Mouse (Mus musculus) forebrain, embryonic 11.5 days (tissue): Measurements from ENCODE around the gene Tgm3. TPM values are rescaled to one million over a fixed set of nuclear protein-coding genes. Genes with fewer than 3 reads are reported as not detected.

Source experiments
- ATAC-seq: fragments of 200-750 bp; cut with Nextera tagmentation; replicated peaks from 2 replicates; pipeline ENCODE4 v1.8.0; 2017; ENCODE audit warnings: moderate TSS enrichment; ENCODE audit not compliant: low FRiP score
- DNase-seq: peaks from one replicate; pipeline ENCODE4 v3.0.0-alpha.2; 2017; ENCODE audit warnings: low spot score
- H3K27ac ChIP-seq: fragments of 300-500 bp; sonication (generic); 2 replicates; pipeline ENCODE4 v1.5.1; 2014; ENCODE audit warnings: low read depth, low read length
- H3K27me3 ChIP-seq: fragments of 300-500 bp; sonication (generic); 2 replicates; pipeline ENCODE4 v1.6.1; 2014; ENCODE audit warnings: mild to moderate bottlenecking, low read length, mixed read lengths; ENCODE audit not compliant: control insufficient read depth, insufficient read depth
- H3K36me3 ChIP-seq: fragments of 300-500 bp; sonication (generic); 2 replicates; pipeline ENCODE4 v1.6.1; 2014; ENCODE audit warnings: mild to moderate bottlenecking, low read length, moderate library complexity, mixed read lengths; ENCODE audit not compliant: control insufficient read depth, insufficient read depth
- H3K4me1 ChIP-seq: fragments of 300-500 bp; sonication (generic); replicated peaks from 2 replicates; pipeline ENCODE4 v1.6.1; 2014; ENCODE audit warnings: low read length, mixed read lengths; ENCODE audit not compliant: control insufficient read depth, insufficient read depth
- H3K4me2 ChIP-seq: fragments of 300-500 bp; sonication (generic); 2 replicates; pipeline ENCODE4 v1.6.1; 2014; ENCODE audit warnings: low read depth, mild to moderate bottlenecking, low read length, moderate library complexity, mixed read lengths; ENCODE audit not compliant: severe bottlenecking
- H3K4me3 ChIP-seq: fragments of 300-500 bp; sonication (generic); 2 replicates; pipeline ENCODE4 v1.5.1; 2014; ENCODE audit warnings: low read depth, low read length
- H3K9ac ChIP-seq: fragments of 300-500 bp; sonication (generic); 2 replicates; pipeline ENCODE4 v1.6.1; 2014; ENCODE audit warnings: low read length
- H3K9me3 ChIP-seq: fragments of 300-500 bp; sonication (generic); 2 replicates; pipeline ENCODE4 v1.6.1; 2016; ENCODE audit warnings: low read length, mixed read lengths; ENCODE audit not compliant: control insufficient read depth
- WGBS: fragments of 180-500 bp; shearing (Covaris S2); extraction: QIAGEN DNeasy Blood & Tissue Kit; methylation state at CpG from one replicate; pipeline ENCODE4 v1.1.7; 2014; 5-methylcytosine and 5-hydroxymethylcytosine counted together
- polyA plus RNA-seq: library from polyadenylated mRNA; unstranded; fragments of >200 nt; fragmentation: Nextera tagmentation; extraction: Ambion mirVana; gene quantifications from 2 replicates; pipeline ENCODE4 v1.2.1, GENCODE M21; 2014

Tgm3 gene
- polyA plus RNA-seq = not detected in 2 replicates

DNA sequence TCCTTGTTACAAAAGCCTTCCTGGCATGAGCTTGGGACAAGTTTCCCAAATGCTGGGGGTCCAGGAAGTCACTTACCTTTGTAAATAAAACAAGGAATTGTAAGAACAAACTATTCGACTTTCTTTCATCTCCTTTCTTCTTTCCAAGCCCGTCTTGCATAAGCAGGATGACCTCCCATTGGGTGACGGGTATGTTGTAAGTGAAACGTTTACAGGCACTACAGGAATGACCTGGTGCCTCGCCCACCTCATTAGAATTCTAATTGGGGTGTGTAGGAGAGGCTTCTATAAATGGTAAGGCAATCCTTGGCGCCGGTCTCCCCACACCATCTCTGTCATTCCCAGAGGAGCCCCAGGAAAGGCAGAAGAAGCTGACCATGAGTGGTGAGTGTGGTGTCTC is at the start of gene Tgm3:
Gene Tgm3 (plus strand): TSS at position 324 of the 400 bp plus-strand sequence.
- Histone ChIP-seq H3K4me1 (no peaks in the 10 kb centered on the region), H3K27me3 (no peaks in the 10 kb centered on the region), H3K36me3 (no peaks in the 10 kb centered on the region), H3K4me3 (no peak within 1 kb of the TSS), H3K27ac (no peak within 1 kb of the TSS), H3K9me3 (no peaks in the 10 kb centered on the region), H3K9ac (no peak within 1 kb of the TSS), H3K4me2 (no peak within 1 kb of the TSS)
- no peak for DNase-seq
- no peak for ATAC-seq
- WGBS = 55% methylated on average over 7 of the region's 7 CpGs

DNA sequence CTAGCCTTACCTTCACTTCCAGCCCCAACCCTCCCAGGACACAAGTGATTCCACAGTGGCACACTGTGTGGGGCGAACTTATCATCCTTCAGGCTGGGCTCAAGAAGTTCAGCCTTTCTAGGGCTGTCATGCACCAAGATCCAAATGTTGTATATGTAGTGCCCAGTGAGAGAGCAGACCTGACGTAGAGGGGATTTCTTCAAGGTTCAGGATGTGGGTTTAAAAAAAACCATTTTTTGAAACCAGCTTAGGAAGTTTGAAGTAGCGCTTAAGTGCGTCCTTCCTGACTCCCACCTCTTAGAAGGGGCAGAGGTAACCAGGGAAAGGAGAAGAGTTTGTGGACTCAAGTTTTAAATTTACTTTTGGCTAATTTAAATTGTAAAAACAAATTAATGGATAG is 31.5 kb upstream of the Tgm3 start:
- Histone ChIP-seq H3K9ac (no peak overlapping the region), H3K4me3 (no peak overlapping the region), H3K9me3 (no peaks in the 10 kb centered on the region), H3K4me1 (no peaks in the 10 kb centered on the region), H3K36me3 (no peaks in the 10 kb centered on the region), H3K27ac (no peak overlapping the region), H3K27me3 (no peaks in the 10 kb centered on the region), H3K4me2 (no peak overlapping the region)
- DNase-seq (no peak), ATAC-seq (no peak)
- 88% methylated on average over 4 of the region's 4 CpGs for WGBS

DNA sequence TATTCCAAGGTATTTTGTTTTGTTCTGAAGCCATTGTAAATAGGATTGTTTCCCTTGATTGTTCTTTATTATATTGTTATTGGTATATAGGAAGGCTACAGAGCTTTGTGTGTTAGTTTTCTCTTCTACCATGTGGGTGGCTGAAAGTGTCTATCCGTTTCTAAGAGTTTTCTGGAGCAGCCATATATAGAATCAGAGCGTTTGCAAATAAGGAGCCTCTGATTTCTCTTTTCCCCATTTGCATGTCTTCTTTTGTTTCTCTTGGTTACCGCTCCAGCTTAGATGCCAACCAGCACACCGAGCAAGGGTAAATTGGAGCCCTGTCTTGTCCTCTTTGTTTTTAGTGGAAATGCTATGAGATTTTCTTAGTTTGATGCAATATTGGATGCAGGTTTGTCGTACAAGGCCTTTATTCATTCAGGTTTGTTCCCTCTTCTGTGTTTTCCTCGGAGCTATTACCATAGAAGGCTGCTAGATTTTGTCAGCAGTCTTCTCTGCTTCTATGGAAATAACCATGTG is 24.6 kb upstream of the Tgm3 start:
- Histone ChIP-seq H3K9ac (no peak overlapping the region), H3K9me3 (no peaks in the 10 kb centered on the region), H3K27ac (no peak overlapping the region), H3K4me2 (no peak overlapping the region), H3K36me3 (no peaks in the 10 kb centered on the region), H3K27me3 (no peaks in the 10 kb centered on the region), H3K4me1 (no peaks in the 10 kb centered on the region), H3K4me3 (no peak overlapping the region)
- WGBS = 88% methylated on average over 6 of the region's 6 CpGs
- no peak for DNase-seq
- no peak for ATAC-seq

DNA sequence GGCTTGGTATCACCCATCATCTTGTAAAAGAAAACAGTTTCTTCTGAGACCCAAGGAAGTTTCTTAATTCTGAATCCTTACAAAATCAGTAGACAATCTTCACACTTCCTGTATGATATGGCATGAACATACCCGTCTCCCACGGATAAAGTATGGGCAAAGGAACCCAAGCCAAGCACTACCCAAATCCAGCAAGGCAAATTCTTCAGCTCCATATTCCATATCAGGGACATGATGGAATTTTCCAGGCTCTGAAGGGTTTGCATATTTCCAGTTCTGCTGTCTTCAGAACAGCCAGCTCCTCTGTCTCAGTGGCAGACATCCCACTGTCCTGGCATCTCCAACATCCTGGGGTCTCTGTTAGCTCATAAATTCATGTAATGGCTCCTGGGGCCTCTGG is 22.5 kb upstream of the Tgm3 start:
- WGBS = 88% methylated on average over 2 of the region's 2 CpGs

DNA sequence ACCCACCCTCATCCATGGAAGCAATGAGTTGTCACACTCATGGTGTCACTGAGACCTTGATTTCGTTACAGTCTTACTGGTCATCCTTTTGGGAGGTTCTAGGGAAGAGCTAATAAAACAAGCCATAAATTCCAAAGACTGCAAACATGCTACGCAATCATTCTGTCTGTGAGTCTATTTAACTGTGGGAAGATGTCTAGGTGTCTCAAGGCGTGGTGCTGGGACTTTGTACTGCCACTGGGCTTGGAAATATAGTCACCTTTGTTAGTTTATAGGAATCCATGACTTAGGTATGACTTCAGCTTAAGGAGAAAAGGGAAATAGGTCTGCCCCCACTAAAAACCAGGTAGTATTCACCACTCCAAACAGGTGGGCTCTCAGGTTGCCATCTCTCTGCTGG is 17.7 kb upstream of the Tgm3 start:
- H3K4me3 ChIP-seq = no peak overlapping the region
- no peak overlapping the region for H3K27ac ChIP-seq
- 82% methylated on average over 3 of the region's 3 CpGs for WGBS
- no peaks in the 10 kb centered on the region for H3K9me3 ChIP-seq
- no peaks in the 10 kb centered on the region for H3K36me3 ChIP-seq
- no peaks in the 10 kb centered on the region for H3K4me1 ChIP-seq
- no peak for DNase-seq
- no peak overlapping the region for H3K9ac ChIP-seq
- ATAC-seq = no peak
- H3K27me3 ChIP-seq = no peaks in the 10 kb centered on the region
- H3K4me2 ChIP-seq = no peak overlapping the region

More for the DNA sequence above, 22.5 kb upstream of the Tgm3 start:
- Histone ChIP-seq H3K9ac (no peak overlapping the region), H3K27ac (no peak overlapping the region), H3K4me3 (no peak overlapping the region), H3K36me3 (no peaks in the 10 kb centered on the region), H3K4me1 (no peaks in the 10 kb centered on the region), H3K4me2 (no peak overlapping the region), H3K27me3 (no peaks in the 10 kb centered on the region), H3K9me3 (no peaks in the 10 kb centered on the region)
- DNase-seq (no peak), ATAC-seq (no peak)

DNA sequence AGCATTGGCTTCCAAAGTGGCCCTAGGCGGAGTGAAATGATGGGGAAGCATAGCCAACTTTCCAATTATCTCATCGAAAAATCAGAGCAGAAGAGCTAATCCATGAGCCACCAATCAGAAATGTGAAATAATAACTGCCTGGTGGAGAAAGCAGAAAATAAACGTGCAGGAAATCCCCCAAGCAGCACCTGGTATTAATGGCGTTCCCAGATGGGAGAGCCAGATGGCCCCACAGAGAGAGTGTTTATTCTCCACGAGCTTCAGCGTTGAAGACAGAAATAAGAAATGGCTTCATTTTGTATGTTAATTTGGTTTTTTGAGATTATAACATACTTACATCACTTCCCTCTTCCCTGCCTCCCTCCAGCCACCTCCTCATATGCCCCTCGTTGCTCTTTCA is 13.7 kb upstream of the Tgm3 start:
- H3K36me3 ChIP-seq = no peaks in the 10 kb centered on the region
- DNase-seq (no peak), ATAC-seq (no peak)
- no peaks in the 10 kb centered on the region for H3K4me1 ChIP-seq
- 83% methylated on average over 7 of the region's 7 CpGs for WGBS
- H3K9me3 ChIP-seq = no peaks in the 10 kb centered on the region
- no peak overlapping the region for H3K27ac ChIP-seq
- no peak overlapping the region for H3K9ac ChIP-seq
- H3K4me3 ChIP-seq = no peak overlapping the region
- no peaks in the 10 kb centered on the region for H3K27me3 ChIP-seq
- H3K4me2 ChIP-seq = no peak overlapping the region

DNA sequence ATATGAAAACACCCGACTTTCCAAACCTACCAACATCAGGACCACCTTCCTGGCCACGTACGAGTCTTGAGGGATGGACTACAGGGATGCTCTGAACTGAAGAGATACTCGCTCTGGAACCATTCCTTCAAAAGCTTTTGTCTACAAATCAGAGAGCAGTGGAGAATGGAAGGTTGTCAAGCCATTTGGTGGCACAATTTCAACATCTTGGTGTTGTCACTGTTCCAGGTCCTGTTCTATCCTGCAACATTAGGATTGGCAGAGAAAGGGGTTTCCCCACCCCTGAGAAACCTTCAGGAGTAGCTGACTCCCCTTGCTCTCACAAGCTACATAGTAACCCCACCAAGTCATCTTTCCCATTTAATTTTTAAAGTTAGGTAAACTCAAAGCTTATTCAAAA is 12.9 kb upstream of the Tgm3 start:
- no peak overlapping the region for H3K27ac ChIP-seq
- WGBS = 80% methylated on average over 4 of the region's 4 CpGs
- ATAC-seq = no peak

DNA sequence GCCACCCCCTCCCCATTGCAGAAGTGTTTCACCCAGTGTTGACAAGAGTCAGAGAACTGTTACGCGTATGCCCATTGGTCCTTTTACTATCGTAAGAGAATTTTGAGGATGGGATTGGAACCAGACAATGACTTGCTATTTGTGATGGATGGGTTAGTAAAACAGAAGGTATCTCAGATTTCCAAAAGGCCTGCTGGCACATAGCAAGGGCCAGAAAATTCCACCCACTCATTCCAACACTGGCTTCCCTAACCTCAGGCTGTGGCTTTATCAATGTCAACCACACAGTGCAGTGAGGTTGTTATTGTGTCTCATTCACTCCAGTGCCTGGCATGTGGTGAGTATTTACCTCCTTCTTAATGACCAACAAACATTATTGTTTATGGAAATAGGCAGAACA is 11.5 kb upstream of the Tgm3 start:
- Histone ChIP-seq H3K9me3 (no peaks in the 10 kb centered on the region), H3K4me1 (no peaks in the 10 kb centered on the region), H3K4me2 (no peak overlapping the region), H3K27me3 (no peaks in the 10 kb centered on the region), H3K27ac (no peak overlapping the region), H3K4me3 (no peak overlapping the region), H3K36me3 (no peaks in the 10 kb centered on the region), H3K9ac (no peak overlapping the region)
- DNase-seq (no peak), ATAC-seq (no peak)
- 93% methylated on average over 3 of the region's 3 CpGs for WGBS

More for the DNA sequence above, 12.9 kb upstream of the Tgm3 start:
- H3K9ac ChIP-seq = no peak overlapping the region
- no peak overlapping the region for H3K4me2 ChIP-seq
- H3K4me3 ChIP-seq = no peak overlapping the region
- no peaks in the 10 kb centered on the region for H3K27me3 ChIP-seq
- no peaks in the 10 kb centered on the region for H3K9me3 ChIP-seq
- DNase-seq = no peak
- no peaks in the 10 kb centered on the region for H3K4me1 ChIP-seq
- H3K36me3 ChIP-seq = no peaks in the 10 kb centered on the region

DNA sequence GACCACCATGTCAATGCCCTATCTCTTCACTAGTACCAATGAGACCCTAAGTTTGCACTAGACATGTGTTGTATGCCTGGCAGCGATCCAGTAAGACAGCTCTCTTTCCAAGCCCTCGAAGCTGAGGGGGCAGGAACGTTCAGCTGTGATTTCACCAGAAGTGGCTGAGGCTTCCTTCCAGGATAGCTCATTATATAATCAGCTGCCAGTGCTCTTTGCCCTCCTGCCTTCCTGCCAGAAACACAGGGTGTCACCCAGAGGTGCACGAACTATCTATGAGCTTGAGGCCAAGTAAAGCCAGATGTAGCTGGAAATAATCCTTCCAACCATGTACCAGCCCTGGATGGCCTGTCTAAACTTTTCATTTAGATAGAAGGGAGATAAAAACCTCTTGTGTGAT is 8.1 kb upstream of the Tgm3 start:
- Histone ChIP-seq H3K27me3 (no peaks in the 10 kb centered on the region), H3K27ac (no peak overlapping the region), H3K4me2 (no peak overlapping the region), H3K9me3 (no peaks in the 10 kb centered on the region), H3K9ac (no peak overlapping the region), H3K4me3 (no peak overlapping the region), H3K4me1 (no peaks in the 10 kb centered on the region), H3K36me3 (no peaks in the 10 kb centered on the region)
- DNase-seq (no peak), ATAC-seq (no peak)
- 81% methylated on average over 4 of the region's 4 CpGs for WGBS
